Mouse (Mus musculus) urinary bladder, postnatal 4 days (tissue): ENCODE results near the gene Pbdc1.
A peak's percentile ranks its signal among the peaks of the same experiment; 100 is the strongest.
"Not testable (repeated sequence)": the region's sequence is repeated elsewhere in the genome, so short reads cannot be mapped to it uniquely, and the experiment has no call there.

Experiments used
- DNase-seq, 2 experiments: peaks; one replicate each; pipeline ENCODE4 v3.0.0; 2021 to 2022; ENCODE audit warnings: low spot score in 2 of 2

Pbdc1 gene

GRCm38 (mm10) chrX:105079615-105080092 is at the start of gene Pbdc1:
TSS of gene Pbdc1 (plus strand) at chrX:105079756.
- DNase-seq = peak; percentile 78 to 94

DNA sequence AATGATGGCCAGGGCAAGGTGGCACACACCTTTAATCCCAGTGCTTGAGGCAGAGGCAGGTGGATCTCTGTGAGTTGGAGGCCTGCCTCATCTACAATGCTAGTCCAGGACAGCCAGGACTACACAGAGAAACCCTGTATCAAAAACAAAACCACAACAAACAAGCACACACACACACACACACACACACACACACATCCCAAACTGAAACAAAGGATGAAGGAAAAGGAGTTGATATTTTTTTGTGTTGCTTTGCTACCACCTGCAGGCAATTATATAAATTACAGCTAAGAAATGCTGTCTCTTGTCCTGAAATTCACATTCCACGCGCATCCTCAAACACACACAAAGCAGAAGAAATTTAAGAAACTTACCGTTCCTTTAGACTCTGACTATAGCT is 41.9 kb upstream of the Pbdc1 start:
- no peak for DNase-seq

- DNase-seq = no peak
Measured at GRCm38 (mm10) chrX:105064294-105064693, 15.3 kb upstream of the Pbdc1 start.

GRCm38 (mm10) chrX:105064801-105065200 is 14.8 kb upstream of the Pbdc1 start:
- DNase-seq = no peak

GRCm38 (mm10) chrX:105069671-105070503 is 9.7 kb upstream of the Pbdc1 start:
- DNase-seq = peak; percentile 62 to 79

DNA sequence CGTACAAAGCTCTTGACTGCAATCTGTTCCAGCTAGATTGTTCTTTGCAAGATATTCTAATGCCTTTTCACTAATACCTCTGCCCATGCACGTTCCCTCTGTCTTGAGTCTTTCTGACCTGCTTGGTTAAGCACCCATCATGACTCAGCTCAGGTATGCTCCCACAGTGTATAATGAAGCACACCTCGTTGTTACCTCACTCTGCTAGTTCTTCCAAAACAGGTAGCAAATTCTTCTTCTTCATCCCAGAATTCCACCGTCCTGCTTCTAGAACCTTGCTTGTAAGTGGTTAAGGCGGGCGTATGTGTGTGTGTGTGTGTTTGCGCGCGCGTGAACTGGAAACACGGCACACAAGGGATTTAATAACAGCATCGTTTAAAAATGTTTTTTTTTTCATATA is 405 bp upstream of the Pbdc1 start:
- DNase-seq = no peak

- DNase-seq = no peak
Measured at GRCm38 (mm10) chrX:105080096-105080495, 540 bp downstream of the Pbdc1 start.

DNA sequence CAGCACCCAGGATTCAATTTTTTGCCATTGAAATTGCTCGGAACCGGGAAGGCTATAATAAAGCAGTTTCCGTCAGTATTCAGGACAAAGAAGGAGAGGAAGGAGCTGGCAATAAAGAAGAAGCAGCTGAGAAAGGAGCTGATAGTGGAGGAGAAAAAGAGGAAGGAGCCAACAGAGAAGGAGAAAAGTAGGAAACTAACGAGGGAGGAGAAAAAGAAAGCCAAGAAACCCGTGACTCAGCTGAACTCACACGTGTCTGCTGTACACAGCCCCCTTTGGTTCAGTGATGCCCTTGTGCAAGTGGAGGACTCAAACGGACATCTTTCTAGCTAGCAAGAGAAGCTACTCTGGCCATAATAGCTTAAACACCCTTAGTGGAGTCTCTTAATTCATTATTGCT is 3.5 kb downstream of the Pbdc1 start:
- DNase-seq = not testable (repeated sequence)

GRCm38 (mm10) chrX:105104175-105104574 is 24.6 kb downstream of the Pbdc1 start:
- no peak for DNase-seq

DNA sequence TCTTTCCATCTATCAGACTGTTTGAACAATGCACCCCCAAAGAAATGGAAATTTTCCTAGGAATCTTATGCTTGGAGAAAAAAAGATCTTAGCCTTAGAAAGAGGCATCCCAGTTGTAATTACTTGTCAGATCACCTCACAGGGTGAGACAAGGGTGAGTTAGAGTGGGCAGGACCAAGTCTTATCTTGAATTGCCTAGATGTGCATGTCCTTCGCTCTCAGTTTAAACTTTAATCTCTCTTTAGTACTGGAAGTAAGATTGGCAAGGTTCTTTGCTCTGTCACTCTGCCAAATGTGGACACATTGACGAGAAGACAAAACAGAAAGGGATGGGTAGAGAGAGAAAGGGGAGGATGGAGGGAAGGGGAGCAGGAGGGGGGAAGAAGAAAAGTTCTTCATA is 35.4 kb downstream of the Pbdc1 start:
- no peak for DNase-seq

DNA sequence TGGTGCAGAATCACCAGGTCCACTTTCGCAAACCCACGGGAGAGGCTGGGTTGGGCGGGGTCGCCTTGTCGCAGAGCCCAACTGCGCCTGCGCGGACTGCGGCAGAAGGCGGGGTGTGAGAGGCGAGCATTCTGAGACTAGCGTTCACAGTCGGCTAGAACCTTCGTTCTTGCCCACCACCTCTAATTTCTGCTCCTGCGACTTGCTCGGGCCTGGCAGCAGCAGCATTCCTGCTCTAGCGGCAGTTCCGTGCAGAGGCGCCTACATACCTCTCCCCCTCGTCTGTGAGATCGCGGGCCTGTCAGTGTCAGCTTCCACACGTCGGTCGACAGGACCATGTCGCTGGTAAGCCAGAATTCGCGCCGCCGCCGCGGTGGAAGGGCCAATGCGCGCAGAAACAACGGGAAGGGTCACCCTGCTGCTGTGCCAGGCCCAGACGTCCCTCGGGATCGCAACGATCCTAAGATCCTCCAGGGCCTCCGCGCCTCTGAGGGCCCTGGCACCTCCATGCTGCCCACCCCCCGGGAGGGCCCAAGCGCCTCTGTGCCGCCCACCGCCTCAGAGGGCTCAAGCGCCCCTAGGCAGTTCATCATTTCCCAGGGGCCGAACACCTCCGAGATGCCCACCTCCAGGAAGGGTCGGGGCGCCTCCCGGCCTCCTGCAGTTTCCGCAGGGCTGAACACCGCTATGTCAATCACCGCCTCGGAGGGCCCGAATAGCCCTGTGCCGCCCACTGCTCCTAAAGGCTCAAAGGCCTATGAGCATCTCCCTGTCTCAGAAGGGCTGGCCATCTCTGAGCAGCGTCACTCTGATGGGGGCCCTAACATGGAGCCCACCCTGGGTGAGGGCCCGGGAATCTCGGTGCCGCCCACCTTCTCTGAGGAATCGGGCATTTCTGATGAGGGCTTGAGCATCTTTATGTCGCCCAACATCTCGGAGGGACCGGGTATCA is 41.0 kb downstream of the Pbdc1 start, which contains the start of gene Magee1:
TSS of gene Magee1 (plus strand) at position 104 of the 952 bp plus-strand sequence.
- DNase-seq = peak; percentile 53 to 67

DNA sequence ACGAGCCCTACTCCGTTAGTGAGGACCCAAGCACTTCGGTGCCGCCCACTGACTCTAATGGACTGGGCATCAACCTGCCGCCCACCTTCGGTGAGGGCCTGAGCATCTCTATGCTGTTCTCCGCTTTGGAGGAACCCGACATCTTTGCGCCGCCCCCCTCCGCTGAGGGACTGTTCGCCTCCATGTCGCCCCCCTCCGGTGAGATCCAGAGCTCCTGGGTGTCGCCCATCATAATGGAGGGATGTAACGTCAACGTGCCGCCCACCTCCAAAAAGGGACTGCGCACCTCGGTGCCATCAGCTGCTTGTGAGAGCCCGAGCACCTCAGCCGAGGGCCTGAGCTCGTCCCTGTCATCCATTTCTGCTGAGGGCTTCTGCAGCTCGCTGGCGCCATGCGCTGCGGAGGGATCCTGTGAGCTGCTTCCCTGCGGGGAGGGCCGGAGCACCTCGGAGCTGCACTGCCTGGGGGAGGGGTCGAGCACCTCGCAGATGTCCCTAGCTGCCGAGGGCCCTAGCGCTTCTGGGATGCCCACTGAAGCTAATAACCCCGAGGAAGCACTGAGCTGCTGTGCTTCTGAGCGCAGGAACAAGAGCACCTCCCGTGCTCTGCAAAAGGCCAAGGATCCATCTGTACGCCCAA is 41.8 kb downstream of the Pbdc1 start:
- DNase-seq = peak; percentile 48 to 81

DNA sequence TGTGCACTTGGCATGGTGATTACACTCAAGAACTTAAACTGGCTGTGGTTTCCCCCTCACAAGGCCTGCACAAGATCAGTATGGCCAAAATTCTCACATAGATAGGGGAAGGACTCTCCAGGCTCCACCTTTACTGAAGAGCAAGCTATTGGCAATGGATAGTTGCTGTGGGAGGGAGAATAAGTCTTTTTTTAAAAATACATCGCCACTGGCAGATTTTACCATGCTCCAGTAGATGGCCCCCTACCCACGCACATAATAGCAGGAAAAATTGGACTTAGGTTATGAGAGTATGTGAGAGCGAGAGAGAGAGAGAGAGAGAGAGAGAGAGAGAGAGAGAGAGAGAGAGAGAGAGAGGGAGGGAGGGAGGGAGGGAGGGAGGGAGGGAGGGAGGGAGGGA is 45.3 kb downstream of the Pbdc1 start:
- no peak for DNase-seq

DNA sequence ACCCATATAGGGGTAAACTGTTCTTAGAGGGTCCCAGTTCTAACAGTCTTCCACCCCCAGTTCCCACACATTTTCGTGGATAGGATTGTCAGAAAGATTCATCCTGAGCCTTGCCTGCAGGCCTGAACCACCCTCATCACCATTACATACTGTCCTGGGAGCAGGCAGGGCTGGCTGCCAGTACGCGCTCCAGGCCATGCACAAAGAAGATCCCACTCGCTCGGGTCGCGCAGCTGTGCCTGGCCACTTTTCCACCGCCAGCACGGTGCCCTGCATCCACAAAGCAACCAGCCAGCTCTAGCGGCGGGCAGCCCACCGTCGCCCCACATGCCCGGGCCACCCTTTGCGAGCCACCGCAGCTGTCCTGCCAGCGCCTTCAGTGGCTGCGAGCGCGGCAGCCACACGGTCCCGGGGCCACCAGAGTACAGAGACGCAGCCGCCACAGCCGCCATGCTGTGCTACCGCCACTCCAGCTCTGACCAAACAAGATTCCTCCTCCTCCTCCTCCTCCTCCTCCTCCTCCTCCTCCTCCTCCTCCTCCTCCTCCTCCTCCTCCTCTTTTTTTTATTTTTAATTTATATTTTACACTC is 72.4 kb downstream of the Pbdc1 start:
- no peak for DNase-seq

GRCm38 (mm10) chrX:105165007-105165406 is 85.5 kb downstream of the Pbdc1 start:
- not testable (repeated sequence) for DNase-seq
